Mouse (Mus musculus): ENCODE results near the gene Cul4a. TPM values are rescaled to one million over a fixed set of nuclear protein-coding genes. Genes with fewer than 3 reads are reported as not detected.
A peak's percentile ranks its signal among the peaks of the same experiment; 100 is the strongest.

The Cul4a gene
- total and polyA plus RNA-seq, 3 experiments, result 43.4 to 167 (median 113) TPM

- ATAC-seq (ENCODE audit: extremely low read depth, insufficient number of reproducible peaks, low FRiP score, poor library complexity, severe bottlenecking) (no peak), DNase-seq (ENCODE audit: low spot score) (no peak)
- Histone ChIP-seq H3K9me3 (replicated peaks) (no peaks in the 10 kb centered on the region), H3K27me3 (ENCODE audit: insufficient read depth, low read length) (no peaks in the 10 kb centered on the region), H3K4me3 (ENCODE audit: low read depth, low read length) (no peak overlapping the region), H3K36me3 (replicated peaks) (peaks cover 85% of the 10 kb centered on the region), H3K4me1 (ENCODE audit: insufficient read depth, low read depth, low read length) (peaks cover 49% of the 10 kb centered on the region)
- TF ChIP-seq TAL1 (conservative IDR thresholded peaks at IDR 0.05; ENCODE audit: low read depth, low read length) (no peak), GATA2 (IDR thresholded peaks at IDR 0.05; ENCODE audit: borderline replicate concordance, low read depth, low read length) (no peak)
Measured at GRCm38 (mm10) chr8:13179482-13179881, 74.1 kb downstream of the Cul4a start.

- H3K36me3 ChIP-seq (replicated peaks), result peaks cover 85% of the 10 kb centered on the region
- peaks cover 50% of the 10 kb centered on the region for H3K4me1 ChIP-seq (ENCODE audit: insufficient read depth, low read depth, low read length)
- H3K27me3 ChIP-seq (ENCODE audit: insufficient read depth, low read length), result no peaks in the 10 kb centered on the region
- no peak overlapping the region for H3K4me3 ChIP-seq (ENCODE audit: low read depth, low read length)
- TF ChIP-seq POLR2AphosphoS5 (IDR thresholded peaks at IDR 0.05; ENCODE audit: insufficient replicate concordance, low read depth, low read length) (no peak), GATA1 (IDR thresholded peaks at IDR 0.05; ENCODE audit: borderline replicate concordance, low read length) (no peak), CTCF (IDR thresholded peaks at IDR 0.05; ENCODE audit: low read depth, low read length) (no peak), TAL1 (conservative IDR thresholded peaks at IDR 0.05; ENCODE audit: low read depth, low read length) (no peak), GATA2 (IDR thresholded peaks at IDR 0.05; ENCODE audit: borderline replicate concordance, low read depth, low read length) (no peak)
- DNase-seq (ENCODE audit: low spot score), result no peak
- H3K9me3 ChIP-seq (replicated peaks), result no peaks in the 10 kb centered on the region
- ATAC-seq (ENCODE audit: extremely low read depth, insufficient number of reproducible peaks, low FRiP score, poor library complexity, severe bottlenecking), result no peak
Measured at GRCm38 (mm10) chr8:13179948-13180347, 74.5 kb downstream of the Cul4a start.

GRCm38 (mm10) chr8:13180408-13180807 lies 75.0 kb downstream of the Cul4a start:
- DNase-seq (ENCODE audit: low spot score) (no peak), ATAC-seq (ENCODE audit: extremely low read depth, insufficient number of reproducible peaks, low FRiP score, poor library complexity, severe bottlenecking) (no peak)
- no peak for TF ChIP-seq CTCF (IDR thresholded peaks at IDR 0.05; ENCODE audit: low read depth, low read length)
- TF ChIP-seq POLR2AphosphoS5 (IDR thresholded peaks at IDR 0.05; ENCODE audit: insufficient replicate concordance, low read depth, low read length), result no peak
- TF ChIP-seq GATA1 (IDR thresholded peaks at IDR 0.05; ENCODE audit: borderline replicate concordance, low read length), result no peak
- no peak for TF ChIP-seq GATA2 (IDR thresholded peaks at IDR 0.05; ENCODE audit: borderline replicate concordance, low read depth, low read length)
- no peak for TF ChIP-seq TAL1 (conservative IDR thresholded peaks at IDR 0.05; ENCODE audit: low read depth, low read length)
- H3K4me3 ChIP-seq (ENCODE audit: low read depth, low read length), result no peak overlapping the region
- H3K4me1 ChIP-seq (ENCODE audit: insufficient read depth, low read depth, low read length), result peaks cover 50% of the 10 kb centered on the region
- peaks cover 85% of the 10 kb centered on the region for H3K36me3 ChIP-seq (replicated peaks)
- H3K9me3 ChIP-seq (replicated peaks), result no peaks in the 10 kb centered on the region
- H3K27me3 ChIP-seq (ENCODE audit: insufficient read depth, low read length), result no peaks in the 10 kb centered on the region

GRCm38 (mm10) chr8:13180911-13181690 lies 75.7 kb downstream of the Cul4a start:
- H3K36me3 ChIP-seq (replicated peaks), result peaks cover 85% of the 10 kb centered on the region
- peak; percentile 67; the same call in 1 of the 2 replicates for ATAC-seq (ENCODE audit: extremely low read depth, insufficient number of reproducible peaks, low FRiP score, poor library complexity, severe bottlenecking)
- DNase-seq (ENCODE audit: low spot score), result no peak

GRCm38 (mm10) chr8:13181691-13181976 lies 76.2 kb downstream of the Cul4a start:
- no peaks in the 10 kb centered on the region for H3K27me3 ChIP-seq (ENCODE audit: insufficient read depth, low read length)
- ATAC-seq (ENCODE audit: extremely low read depth, insufficient number of reproducible peaks, low FRiP score, poor library complexity, severe bottlenecking) (peak; percentile 74), DNase-seq (ENCODE audit: low spot score) (peak; percentile 48)
- H3K4me3 ChIP-seq (ENCODE audit: low read depth, low read length), result peak overlapping the region; percentile 46; the same call in 1 of the 2 replicates
- H3K4me1 ChIP-seq (ENCODE audit: insufficient read depth, low read depth, low read length), result peaks cover 47% of the 10 kb centered on the region
- no peak for TF ChIP-seq GATA2 (IDR thresholded peaks at IDR 0.05; ENCODE audit: borderline replicate concordance, low read depth, low read length)
- no peak for TF ChIP-seq TAL1 (conservative IDR thresholded peaks at IDR 0.05; ENCODE audit: low read depth, low read length)
- no peak for TF ChIP-seq GATA1 (IDR thresholded peaks at IDR 0.05; ENCODE audit: borderline replicate concordance, low read length)
- TF ChIP-seq CTCF (IDR thresholded peaks at IDR 0.05; ENCODE audit: low read depth, low read length), result no peak
- no peak for TF ChIP-seq POLR2AphosphoS5 (IDR thresholded peaks at IDR 0.05; ENCODE audit: insufficient replicate concordance, low read depth, low read length)
- H3K9me3 ChIP-seq (replicated peaks), result no peaks in the 10 kb centered on the region
- H3K36me3 ChIP-seq (replicated peaks), result peaks cover 85% of the 10 kb centered on the region

More at GRCm38 (mm10) chr8:13180911-13181690, 75.7 kb downstream of the Cul4a start:
- no peaks in the 10 kb centered on the region for H3K27me3 ChIP-seq (ENCODE audit: insufficient read depth, low read length)
- TF ChIP-seq TAL1 (conservative IDR thresholded peaks at IDR 0.05; ENCODE audit: low read depth, low read length) (no peak; the same call in 1 of the 2 replicates), GATA1 (IDR thresholded peaks at IDR 0.05; ENCODE audit: borderline replicate concordance, low read length) (no peak), CTCF (IDR thresholded peaks at IDR 0.05; ENCODE audit: low read depth, low read length) (no peak), POLR2AphosphoS5 (IDR thresholded peaks at IDR 0.05; ENCODE audit: insufficient replicate concordance, low read depth, low read length) (no peak), GATA2 (IDR thresholded peaks at IDR 0.05; ENCODE audit: borderline replicate concordance, low read depth, low read length) (no peak)
- no peaks in the 10 kb centered on the region for H3K9me3 ChIP-seq (replicated peaks)
- peaks cover 50% of the 10 kb centered on the region for H3K4me1 ChIP-seq (ENCODE audit: insufficient read depth, low read depth, low read length)
- H3K4me3 ChIP-seq (ENCODE audit: low read depth, low read length), result peak overlapping the region; percentile 46; the same call in 1 of the 2 replicates

- DNase-seq (ENCODE audit: low spot score), result no peak
Measured at GRCm38 (mm10) chr8:13186819-13187218, 81.4 kb downstream of the Cul4a start.

More at GRCm38 (mm10) chr8:13186819-13187218, 81.4 kb downstream of the Cul4a start:
- H3K36me3 ChIP-seq (replicated peaks), result peaks cover 93% of the 10 kb centered on the region
- no peak for ATAC-seq (ENCODE audit: extremely low read depth, insufficient number of reproducible peaks, low FRiP score, poor library complexity, severe bottlenecking)
- H3K27me3 ChIP-seq (ENCODE audit: insufficient read depth, low read length), result no peaks in the 10 kb centered on the region
- H3K4me3 ChIP-seq (ENCODE audit: low read depth, low read length), result no peak overlapping the region
- H3K9me3 ChIP-seq (replicated peaks), result no peaks in the 10 kb centered on the region
- TF ChIP-seq GATA2 (IDR thresholded peaks at IDR 0.05; ENCODE audit: borderline replicate concordance, low read depth, low read length) (no peak), CTCF (IDR thresholded peaks at IDR 0.05; ENCODE audit: low read depth, low read length) (no peak), TAL1 (conservative IDR thresholded peaks at IDR 0.05; ENCODE audit: low read depth, low read length) (no peak), POLR2AphosphoS5 (IDR thresholded peaks at IDR 0.05; ENCODE audit: insufficient replicate concordance, low read depth, low read length) (no peak), GATA1 (IDR thresholded peaks at IDR 0.05; ENCODE audit: borderline replicate concordance, low read length) (no peak)
- peaks cover 14% of the 10 kb centered on the region for H3K4me1 ChIP-seq (ENCODE audit: insufficient read depth, low read depth, low read length)

All from G1E (cell line).